Mouse (Mus musculus): Measurements from ENCODE around the gene Gale. TPM values are rescaled to one million over a fixed set of nuclear protein-coding genes. Genes with fewer than 3 reads are reported as not detected.

Gale gene
- polyA plus RNA-seq (2014; fragmentation: Illumina TruSeq; extraction: RNeasy Lipid Tissue Mini Kit (QIAGEN cat#74804); ENCODE audit: low read depth, low replicate concordance), result not detected

GRCm38 (mm10) chr4:135963457-135964193 lies at the start of gene Gale:
Gene Gale (plus strand): TSS chr4:135963727.

GRCm38 (mm10) chr4:135920304-135921241 lies 43.0 kb upstream of the Gale start, which contains the start of gene Fuca1:
Gene Fuca1 (plus strand): TSS chr4:135920735.

GRCm38 (mm10) chr4:135946278-135946658 lies 17.3 kb upstream of the Gale start, which contains the start of gene Hmgcl:
Gene Hmgcl (plus strand): TSS chr4:135946448.

GRCm38 (mm10) chr4:135972556-135972906 lies 9.0 kb downstream of the Gale start, which contains the start of gene Lypla2:
Gene Lypla2 (minus strand): TSS chr4:135972626.

GRCm38 (mm10) chr4:135986943-135987710 lies 23.6 kb downstream of the Gale start, which contains the start of gene Pithd1:
Gene Pithd1 (minus strand): TSS chr4:135987264.

Other genes with a start within 250 kb of the Gale start
- not detected for gene Il22ra1, start 235.6 kb upstream of the Gale start, polyA plus RNA-seq (2014; fragmentation: Illumina TruSeq; extraction: RNeasy Lipid Tissue Mini Kit (QIAGEN cat#74804); ENCODE audit: low read depth, low replicate concordance)
- not detected for gene Myom3, start 204.0 kb upstream of the Gale start, polyA plus RNA-seq (2014; fragmentation: Illumina TruSeq; extraction: RNeasy Lipid Tissue Mini Kit (QIAGEN cat#74804); ENCODE audit: low read depth, low replicate concordance)
- gene Srsf10, start 108.0 kb upstream of the Gale start, polyA plus RNA-seq (2014; fragmentation: Illumina TruSeq; extraction: RNeasy Lipid Tissue Mini Kit (QIAGEN cat#74804); ENCODE audit: low read depth, low replicate concordance), result 353 TPM
- 569 TPM for gene Pnrc2, start 89.9 kb upstream of the Gale start, polyA plus RNA-seq (2014; fragmentation: Illumina TruSeq; extraction: RNeasy Lipid Tissue Mini Kit (QIAGEN cat#74804); ENCODE audit: low read depth, low replicate concordance)
- 1.1 TPM for gene Cnr2, start 68.3 kb upstream of the Gale start, polyA plus RNA-seq (2014; fragmentation: Illumina TruSeq; extraction: RNeasy Lipid Tissue Mini Kit (QIAGEN cat#74804); ENCODE audit: low read depth, low replicate concordance)
- 29.1 TPM for gene Fuca1, start 43.0 kb upstream of the Gale start, polyA plus RNA-seq (2014; fragmentation: Illumina TruSeq; extraction: RNeasy Lipid Tissue Mini Kit (QIAGEN cat#74804); ENCODE audit: low read depth, low replicate concordance)
- 6.4 TPM for gene Hmgcl, start 17.3 kb upstream of the Gale start, polyA plus RNA-seq (2014; fragmentation: Illumina TruSeq; extraction: RNeasy Lipid Tissue Mini Kit (QIAGEN cat#74804); ENCODE audit: low read depth, low replicate concordance)
- gene Lypla2, start 8.9 kb downstream of the Gale start, polyA plus RNA-seq (2014; fragmentation: Illumina TruSeq; extraction: RNeasy Lipid Tissue Mini Kit (QIAGEN cat#74804); ENCODE audit: low read depth, low replicate concordance), result 0.52 TPM
- 60.1 TPM for gene Pithd1, start 23.5 kb downstream of the Gale start, polyA plus RNA-seq (2014; fragmentation: Illumina TruSeq; extraction: RNeasy Lipid Tissue Mini Kit (QIAGEN cat#74804); ENCODE audit: low read depth, low replicate concordance)
- 27.4 TPM for gene Eloa, start 58.0 kb downstream of the Gale start, polyA plus RNA-seq (2014; fragmentation: Illumina TruSeq; extraction: RNeasy Lipid Tissue Mini Kit (QIAGEN cat#74804); ENCODE audit: low read depth, low replicate concordance)
- 283 TPM for gene Rpl11, start 89.7 kb downstream of the Gale start, polyA plus RNA-seq (2014; fragmentation: Illumina TruSeq; extraction: RNeasy Lipid Tissue Mini Kit (QIAGEN cat#74804); ENCODE audit: low read depth, low replicate concordance)
- 8.3 TPM for gene Id3, start 179.8 kb downstream of the Gale start, polyA plus RNA-seq (2014; fragmentation: Illumina TruSeq; extraction: RNeasy Lipid Tissue Mini Kit (QIAGEN cat#74804); ENCODE audit: low read depth, low replicate concordance)
- 0.70 TPM for gene E2f2, start 208.7 kb downstream of the Gale start, polyA plus RNA-seq (2014; fragmentation: Illumina TruSeq; extraction: RNeasy Lipid Tissue Mini Kit (QIAGEN cat#74804); ENCODE audit: low read depth, low replicate concordance)
- 0.29 TPM for gene Asap3, start 242.6 kb downstream of the Gale start, polyA plus RNA-seq (2014; fragmentation: Illumina TruSeq; extraction: RNeasy Lipid Tissue Mini Kit (QIAGEN cat#74804); ENCODE audit: low read depth, low replicate concordance)

Measured in adrenal gland, adult 10 weeks (tissue).